Mouse (Mus musculus) pancreas, adult 10 weeks (tissue): Measurements from ENCODE around the gene F13b. TPM values are rescaled to one million over a fixed set of nuclear protein-coding genes. Genes with fewer than 3 reads are reported as not detected.

Source experiments
- polyA plus RNA-seq: library from polyadenylated mRNA; stranded (reverse); fragments of 350-450 nt; fragmentation: Illumina TruSeq; extraction: RNeasy Lipid Tissue Mini Kit (QIAGEN cat#74804); gene quantifications from one replicate; pipeline ENCODE4 v1.2.3, GENCODE M21; 2015; ENCODE audit warnings: low read depth, low replicate concordance; ENCODE audit not compliant: insufficient read depth

The F13b gene
- not detected for polyA plus RNA-seq

DNA sequence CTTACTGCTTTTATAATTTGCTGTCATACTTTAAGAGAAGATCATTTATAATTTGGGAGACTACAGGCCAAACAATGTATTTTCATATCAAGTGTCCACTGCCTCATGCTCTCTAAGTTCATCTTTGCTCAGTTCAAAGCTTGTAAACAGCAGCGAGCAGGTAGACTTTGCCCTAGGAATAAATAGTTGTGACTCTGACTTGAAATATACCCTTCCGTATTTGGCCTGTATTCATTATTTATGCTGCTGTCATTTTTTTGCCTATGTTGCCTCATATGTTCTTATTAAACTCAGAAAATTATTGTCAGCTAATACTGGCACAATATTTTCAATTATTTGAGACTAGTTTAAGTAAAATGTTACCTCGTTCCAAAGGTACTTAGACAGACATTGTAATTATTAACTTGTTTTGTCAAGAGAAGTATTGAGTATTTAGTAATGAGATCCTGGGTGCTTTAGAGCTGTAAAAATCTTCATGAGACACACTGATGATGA is at the start of gene F13b:
Gene F13b (plus strand): TSS at position 445 of the 495 bp plus-strand sequence.

DNA sequence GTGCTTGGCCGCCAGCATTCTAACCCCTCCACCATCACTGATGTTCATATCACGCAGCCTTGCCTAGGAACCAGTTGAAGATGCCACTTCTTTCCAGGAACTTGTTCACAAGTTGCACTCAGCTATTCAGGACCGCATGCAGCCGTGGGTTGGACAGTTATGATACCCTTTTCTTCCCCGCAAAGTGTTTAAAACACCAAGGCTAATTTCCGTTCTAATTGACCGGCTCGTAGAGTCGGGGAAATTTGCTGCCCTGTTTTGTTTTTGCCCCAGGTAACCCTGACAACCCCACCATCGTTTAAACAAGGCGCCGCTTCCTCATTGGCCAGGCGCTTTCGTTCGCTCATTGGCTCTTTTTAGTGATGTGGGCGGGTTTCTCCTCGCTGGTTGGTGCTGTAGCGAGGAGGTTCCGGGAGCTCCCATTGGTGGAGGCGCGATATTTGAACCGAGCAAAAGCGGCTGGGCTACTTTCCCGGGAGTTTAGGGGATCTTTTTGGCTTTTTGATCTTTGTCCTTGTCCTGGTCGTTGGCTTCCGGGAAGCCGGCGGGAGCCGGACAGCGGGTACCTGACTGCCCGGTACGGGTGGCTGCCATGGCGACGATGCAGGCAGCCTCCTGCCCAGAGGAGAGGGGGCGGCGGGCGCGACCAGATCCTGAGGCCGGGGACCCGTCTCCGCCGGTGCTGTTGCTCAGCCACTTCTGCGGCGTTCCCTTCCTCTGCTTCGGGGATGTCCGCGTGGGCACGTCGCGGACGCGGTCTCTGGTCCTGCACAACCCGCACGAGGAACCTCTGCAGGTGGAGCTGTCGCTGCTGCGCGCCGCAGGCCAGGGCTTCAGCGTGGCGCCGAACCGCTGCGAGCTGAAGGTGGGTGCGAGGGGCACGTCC is 46.9 kb upstream of the F13b start, which contains the start of gene Aspm:
Gene Aspm (plus strand): TSS at position 433 of the 886 bp plus-strand sequence.

DNA sequence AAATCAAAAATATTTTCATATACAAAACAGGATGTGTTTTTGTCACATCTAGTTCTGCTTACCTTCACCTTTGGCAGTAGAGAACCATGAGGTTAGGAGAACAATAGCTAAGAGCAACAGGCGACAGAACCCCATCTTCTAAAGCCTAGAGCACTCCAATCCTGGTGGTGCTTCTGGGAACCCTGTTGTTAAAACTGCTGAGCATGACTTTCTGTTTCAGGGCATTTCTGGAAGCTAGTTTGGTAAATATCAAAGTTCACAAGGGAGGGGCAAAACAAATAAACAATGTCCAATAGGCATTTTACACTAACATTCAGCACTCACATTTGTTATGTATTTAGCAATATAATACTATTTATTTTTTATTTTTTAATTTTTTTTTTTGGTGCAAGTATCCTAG is 58.5 kb downstream of the F13b start, which contains the start of gene Cfhr1:
Gene Cfhr1 (minus strand): TSS at position 249 of the 400 bp plus-strand sequence.

Other genes with a start within 250 kb of the F13b start
- gene Crb1, start 124.6 kb upstream of the F13b start, polyA plus RNA-seq, result 0.30 TPM
- gene Zbtb41, start 79.4 kb upstream of the F13b start, polyA plus RNA-seq, result 2.3 TPM
- gene Aspm, start 46.9 kb upstream of the F13b start, polyA plus RNA-seq, result not detected
- not detected for gene Cfhr1, start 58.6 kb downstream of the F13b start, polyA plus RNA-seq